Mouse (Mus musculus) left cerebral cortex, adult 8-10 months (tissue): Measurements from ENCODE around the gene Mvb12a. TPM values are rescaled to one million over a fixed set of nuclear protein-coding genes. Genes with fewer than 3 reads are reported as not detected.

ENCODE experiments used
- DNase-seq, 2 experiments: peaks; one replicate each; pipeline ENCODE4 v3.0.0; 2022; ENCODE audit warnings: low spot score in 2 of 2
- total RNA-seq, 4 experiments: library from RNA; stranded (reverse); gene quantifications; 2 replicates each; pipeline ENCODE4 v1.2.4; 2022

Mvb12a gene
- total RNA-seq, 4 experiments from 2014 or later, result 38.0 to 44.2 (median 39.9) TPM

DNA sequence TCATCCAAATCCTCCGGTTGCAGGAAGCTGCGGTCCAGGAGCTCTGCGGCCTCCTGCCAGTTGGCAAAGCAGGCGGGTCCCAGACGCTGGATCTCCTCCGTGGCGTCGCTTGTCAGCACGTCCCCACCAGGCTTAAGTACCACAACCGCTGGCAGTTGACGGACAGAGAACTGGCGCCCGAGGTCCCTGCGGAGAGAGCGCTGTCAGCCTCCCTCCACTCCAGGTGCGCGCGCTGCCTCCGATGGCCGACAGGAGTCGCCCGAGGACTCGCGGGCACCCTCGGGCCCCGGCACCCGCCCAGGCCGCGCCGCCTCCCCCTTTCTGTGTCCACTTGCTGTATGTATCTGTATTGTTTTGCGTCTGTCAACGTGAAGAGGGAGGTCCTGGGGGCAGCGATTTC, 20.0 kb downstream of the Mvb12a start:
- DNase-seq, result peak in 1 of 2 experiments; percentile 65

DNA sequence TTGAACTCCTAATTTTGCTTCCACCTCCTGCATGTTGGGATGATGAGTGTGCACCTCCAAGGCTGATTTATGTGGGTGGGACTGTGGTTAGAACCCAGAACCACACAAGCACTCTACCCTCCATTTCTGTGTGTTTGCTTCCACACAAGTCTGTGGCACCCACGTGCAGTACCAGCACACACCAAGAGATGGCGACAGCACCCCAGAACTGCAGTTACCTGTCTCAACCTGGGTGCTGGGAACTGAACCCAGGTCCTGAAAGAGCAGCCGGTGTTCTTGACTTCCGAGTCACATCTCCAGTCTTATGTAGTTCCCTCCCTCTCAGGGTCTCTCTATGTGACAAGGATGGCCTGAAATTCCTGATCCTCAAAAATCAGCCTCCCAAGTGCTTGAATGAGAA, 21.3 kb downstream of the Mvb12a start:
- DNase-seq, result no peak

DNA sequence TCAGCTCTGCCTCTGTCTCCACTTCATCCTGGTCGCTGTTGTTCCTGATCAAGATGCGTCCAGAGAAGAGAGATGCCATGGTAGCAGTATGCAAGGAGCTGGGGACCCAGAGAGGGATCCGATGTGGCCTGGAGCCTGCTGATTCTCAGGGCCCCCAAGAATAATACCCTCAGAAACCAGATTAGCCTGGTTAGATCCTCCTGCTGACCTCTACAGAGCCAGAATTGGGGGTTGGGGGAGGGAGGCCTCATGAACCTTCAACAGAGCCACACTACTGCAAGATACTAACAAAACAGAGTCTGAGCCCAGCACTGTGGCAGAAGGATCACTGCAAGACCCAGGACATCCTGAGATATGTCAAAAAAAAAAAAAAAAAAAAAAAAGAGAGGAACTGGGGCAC, 23.8 kb downstream of the Mvb12a start, which contains the start of gene Nxnl1:
Gene Nxnl1, minus strand, starts transcription at position 101 of the 400 bp plus-strand sequence.
- no peak for DNase-seq

DNA sequence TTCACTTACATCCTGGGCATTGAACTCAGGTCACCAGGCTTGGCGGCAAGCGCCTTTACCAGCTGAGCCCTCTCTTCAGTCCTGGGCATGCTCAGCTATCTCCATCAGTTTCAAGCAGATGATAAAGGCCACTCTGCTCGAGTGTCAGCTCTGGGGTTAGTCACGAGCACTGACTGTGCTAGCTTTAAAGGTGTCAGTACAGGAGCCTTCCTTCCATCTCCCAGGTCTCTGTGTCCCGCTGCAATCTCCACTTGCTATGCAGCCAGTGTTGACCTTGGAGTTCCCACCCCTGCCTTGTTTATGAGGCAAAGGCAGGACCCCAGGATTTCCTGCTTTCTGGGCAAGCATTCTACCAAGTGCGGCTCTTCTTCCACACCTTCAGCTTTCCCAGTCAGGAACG, 24.9 kb downstream of the Mvb12a start:
- no peak for DNase-seq

DNA sequence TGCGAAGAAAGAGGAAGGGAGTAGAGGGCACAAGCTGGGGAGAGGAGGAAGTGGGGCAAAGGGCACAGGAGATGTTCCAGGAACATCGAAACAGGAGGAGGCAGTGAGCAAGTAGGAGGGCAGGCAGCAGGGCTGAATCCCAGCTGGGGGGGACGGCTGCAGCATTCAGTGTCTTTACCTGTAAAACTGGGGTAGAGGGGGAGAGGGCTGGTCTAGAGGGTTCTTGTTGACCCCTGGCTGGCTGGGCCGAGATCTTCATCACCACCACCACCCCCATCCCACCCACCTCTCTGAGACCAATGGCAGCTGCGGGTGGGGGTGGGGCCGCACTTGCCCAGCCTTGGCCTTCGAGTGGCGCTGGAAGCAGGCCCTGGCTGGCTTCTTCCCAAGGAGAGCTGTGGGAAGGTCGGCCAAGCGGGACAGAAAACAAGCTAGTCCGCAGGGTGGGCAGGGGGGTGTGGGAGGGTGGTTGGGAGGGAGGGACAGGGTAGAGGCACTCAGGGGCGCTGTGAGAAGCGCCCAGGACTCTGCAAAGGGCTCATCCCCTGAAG, 25.7 kb downstream of the Mvb12a start, which contains the start of gene Slc27a1:
Gene Slc27a1, plus strand, starts transcription at position 496 of the 551 bp plus-strand sequence.
- peak in 1 of 2 experiments; percentile 70 for DNase-seq

DNA sequence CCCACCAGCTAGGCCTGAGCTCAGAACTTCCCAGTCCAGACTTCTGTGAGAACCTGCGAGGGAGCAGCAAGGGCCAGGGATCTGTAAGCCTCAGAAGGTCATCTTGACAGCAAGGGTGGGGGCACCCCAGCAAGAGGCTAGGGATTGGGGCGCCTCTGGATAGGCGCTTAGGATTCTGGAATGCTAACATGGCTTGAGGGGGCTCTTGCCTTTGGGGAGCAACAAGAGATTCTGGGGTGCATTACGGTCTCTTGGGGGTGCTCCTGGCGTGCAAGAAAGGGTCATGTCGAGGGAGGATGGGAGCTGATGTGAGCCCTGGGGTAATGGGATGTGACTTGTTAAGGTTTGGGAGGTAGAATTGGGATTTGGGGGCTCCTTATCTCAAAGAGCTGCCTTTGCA, 26.2 kb downstream of the Mvb12a start:
- DNase-seq, result no peak

DNA sequence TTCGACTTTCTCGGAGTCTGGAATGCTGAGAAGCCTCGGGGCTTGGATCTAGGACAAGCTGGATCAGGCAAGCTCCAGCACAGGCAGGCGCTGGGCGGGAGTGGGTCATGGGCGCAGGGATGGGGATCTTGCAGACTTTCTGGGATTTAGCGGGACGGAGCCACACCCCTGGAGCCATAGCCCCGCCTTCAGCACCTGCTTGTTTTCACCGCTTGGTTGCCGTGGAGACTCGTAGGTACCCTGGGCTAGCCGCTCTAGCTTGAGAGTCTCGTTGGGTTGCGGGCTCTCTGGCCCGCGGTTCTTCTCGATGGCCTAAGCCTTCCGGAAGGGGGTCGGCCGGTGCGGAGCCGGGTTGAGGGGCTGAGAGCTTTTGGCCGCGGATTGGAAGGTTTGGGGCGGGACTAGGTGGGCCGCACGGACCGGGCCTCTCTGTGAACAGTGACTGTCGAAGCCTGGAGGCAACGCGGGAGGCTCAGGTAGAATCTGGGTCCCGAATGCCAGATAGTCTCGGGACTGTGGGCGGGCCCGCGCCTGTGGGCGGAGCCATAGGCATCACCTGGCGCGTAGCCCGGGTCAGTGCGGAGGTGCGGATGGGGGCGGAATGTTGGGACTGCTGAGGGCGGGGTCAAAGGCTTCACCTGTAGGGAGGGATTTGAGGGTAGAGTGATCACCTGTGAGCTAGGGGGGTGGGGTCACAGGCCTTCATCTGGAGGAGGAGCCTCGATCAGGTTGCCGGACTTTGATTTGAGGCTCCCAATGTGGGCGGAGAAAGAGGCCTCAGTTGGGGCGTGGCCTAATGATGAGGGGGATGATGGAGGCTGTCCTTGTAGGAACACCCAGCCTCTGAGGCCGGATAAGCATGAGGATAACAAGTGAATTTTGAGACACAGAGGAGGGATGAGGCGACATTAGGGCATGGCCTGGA, 26.9 kb downstream of the Mvb12a start:
- peak; percentile 87 to 93 for DNase-seq

DNA sequence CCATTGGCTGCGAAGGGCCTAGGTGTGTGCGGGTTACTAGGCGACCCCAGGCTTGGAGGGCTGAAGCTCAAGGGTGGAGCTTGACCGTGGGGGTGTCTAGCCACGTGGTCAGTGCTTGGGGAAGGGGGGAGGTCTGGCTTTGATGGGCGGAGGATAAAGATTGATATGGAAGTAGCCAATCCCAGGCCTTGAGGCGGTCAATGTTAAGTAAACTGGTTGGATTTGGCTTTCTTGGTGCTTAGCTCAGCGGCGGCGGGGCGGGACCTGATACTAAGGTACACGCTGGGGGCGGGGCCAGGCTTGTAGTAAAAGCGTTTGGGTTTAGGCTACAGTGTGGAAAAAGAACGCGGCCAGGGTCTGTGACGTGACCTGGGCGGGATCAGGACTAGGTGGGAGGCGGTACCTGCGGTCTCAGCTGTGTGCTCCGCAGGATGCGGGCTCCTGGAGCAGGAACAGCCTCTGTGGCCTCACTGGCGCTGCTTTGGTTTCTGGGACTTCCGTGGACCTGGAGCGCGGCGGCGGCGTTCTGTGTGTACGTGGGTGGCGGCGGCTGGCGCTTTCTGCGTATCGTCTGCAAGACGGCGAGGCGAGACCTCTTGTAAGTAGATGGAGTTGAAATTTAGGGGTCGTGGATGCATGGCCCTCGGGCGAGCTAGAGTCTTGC, 27.7 kb downstream of the Mvb12a start:
- DNase-seq, result peak; percentile 87 to 99

DNA sequence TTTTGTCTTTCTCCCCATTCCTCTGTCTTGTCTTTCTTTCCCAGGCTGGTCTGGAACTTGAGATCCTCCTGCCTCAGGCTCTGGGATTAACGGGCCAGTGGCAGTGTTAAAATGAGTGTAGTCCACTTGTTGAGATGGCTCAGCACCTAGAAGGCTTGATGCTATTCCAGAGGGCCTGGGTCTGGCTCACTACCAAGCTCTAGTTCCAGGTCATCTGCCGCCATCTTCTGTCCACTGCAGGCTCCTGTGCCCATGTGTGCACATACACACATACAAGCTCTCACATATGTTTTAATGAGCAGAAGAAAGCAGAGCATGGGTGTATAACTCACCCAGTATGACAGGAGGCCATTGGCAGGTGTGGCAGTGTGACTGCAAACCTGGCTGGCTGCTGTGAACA, 29.4 kb downstream of the Mvb12a start:
- DNase-seq, result no peak

DNA sequence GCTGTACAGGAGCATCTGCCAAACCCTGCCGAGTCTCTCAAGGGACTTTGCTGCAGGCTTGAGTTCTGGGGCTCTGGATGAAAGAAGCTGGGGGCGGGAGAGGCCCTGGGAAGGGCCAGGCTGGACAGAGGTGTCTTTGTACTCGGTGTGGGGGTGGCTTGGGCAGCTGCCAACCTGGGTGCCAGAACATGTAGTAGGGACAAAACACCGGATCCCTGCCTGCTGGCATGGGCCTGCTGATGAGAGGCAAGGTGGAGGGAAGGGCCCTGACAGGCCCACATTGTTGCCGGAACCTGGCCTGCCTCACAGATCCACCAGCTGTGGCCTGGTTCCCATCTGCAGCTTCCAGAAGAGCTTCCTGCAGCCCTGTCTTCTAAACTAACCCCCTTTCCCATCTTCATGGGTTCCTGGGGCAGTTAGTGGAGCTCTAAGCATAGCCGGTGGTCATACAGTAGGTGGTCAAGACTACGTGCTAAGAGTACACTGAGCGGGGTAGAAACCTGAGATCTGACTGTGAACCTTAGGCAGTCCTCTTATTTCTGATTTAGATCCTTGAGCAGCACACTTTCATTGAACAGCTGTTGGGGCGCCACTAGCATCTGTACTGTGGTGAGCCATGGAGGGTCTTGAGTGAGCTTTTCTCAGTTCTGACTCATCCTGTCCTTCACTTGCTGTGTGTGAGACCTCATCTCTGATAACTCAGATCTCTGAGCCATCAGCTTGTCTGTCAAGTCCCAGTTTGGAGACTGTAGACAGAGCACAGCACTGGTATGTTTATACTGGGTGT, 30.3 kb downstream of the Mvb12a start:
- DNase-seq, result peak; percentile 81 to 93

DNA sequence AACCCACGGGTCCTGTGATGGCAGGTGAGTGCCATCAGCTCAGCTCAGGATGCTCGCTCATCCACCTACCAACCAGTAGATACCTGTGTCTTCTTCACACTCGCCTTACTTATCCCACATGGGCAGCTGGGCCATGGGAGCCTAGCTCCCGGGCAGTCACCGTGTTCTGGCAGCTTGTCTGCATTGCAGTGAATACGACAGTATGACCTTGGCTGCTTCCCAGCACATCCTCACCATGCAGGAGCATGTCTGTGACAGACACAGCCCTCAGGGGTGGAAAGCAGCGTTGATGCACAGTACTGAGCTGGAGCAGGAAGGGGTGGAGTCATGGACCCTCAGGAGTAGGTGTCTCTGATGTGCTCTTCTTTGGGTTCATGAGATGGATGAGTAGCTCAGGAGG, 31.7 kb downstream of the Mvb12a start:
- DNase-seq, result no peak

DNA sequence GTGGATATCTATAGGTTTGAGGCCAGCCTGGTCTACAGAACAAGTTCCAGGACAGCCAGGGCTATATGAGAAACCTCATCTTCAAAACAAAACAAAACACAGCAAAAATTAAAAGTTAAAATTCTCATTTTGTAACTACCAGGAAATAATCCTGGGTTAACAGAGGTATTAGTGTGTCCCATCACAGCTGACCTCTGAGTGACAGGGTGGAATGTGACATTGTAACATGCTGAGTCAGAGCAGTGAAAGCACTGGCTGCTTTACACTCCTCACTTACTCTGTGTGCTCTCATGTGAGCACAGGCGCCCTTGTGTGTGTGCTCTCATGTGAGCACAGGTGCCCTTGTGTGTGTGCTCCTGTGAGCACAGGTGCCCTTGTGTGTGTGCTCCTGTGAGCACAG, 32.3 kb downstream of the Mvb12a start:
- DNase-seq, result no peak

DNA sequence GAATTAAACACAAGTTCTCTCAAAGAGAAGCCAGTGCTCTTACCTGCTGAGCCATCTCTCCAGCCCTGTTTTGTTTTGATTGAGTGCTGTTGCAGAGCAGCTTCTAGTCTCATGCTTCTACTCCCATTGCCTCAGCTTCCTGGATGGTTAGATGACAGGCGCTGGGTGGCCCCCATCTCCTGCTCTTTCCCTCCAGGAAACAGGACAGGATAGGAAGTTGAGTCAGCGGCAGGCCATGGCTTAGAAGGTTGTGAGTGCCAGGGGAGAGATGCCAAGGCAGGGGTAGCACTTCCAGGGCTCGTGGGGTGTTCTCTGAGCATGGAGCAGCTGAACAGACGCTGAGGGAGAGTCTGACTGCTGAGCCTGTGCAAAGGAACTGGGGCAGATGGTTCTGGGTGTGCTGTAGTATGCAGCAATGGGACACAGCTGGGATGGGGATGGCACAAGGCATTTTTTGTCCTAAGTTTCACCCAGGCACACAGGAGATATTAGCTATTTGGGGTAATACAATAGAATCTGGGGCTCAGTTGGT, 35.2 kb downstream of the Mvb12a start:
- DNase-seq, result no peak

DNA sequence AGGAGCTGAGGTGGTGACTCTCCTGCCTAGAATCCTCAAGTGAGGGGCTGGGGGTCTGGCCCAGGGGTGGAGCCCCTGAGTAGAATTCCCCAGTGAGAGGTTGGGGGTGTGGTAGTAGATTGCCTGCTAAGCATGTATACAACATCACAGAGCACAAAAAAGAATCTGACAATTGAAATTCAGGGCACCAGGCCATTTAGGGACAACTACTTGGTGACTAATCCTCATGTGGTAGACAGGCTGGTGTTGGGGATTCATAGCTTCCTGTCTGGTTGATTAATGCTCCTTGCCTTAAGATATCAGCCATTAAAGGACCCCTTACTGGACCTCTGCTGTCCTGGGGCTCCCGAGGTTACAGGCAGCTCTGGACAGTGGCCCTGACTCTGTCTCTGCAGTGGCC, 36.3 kb downstream of the Mvb12a start:
- no peak for DNase-seq

DNA sequence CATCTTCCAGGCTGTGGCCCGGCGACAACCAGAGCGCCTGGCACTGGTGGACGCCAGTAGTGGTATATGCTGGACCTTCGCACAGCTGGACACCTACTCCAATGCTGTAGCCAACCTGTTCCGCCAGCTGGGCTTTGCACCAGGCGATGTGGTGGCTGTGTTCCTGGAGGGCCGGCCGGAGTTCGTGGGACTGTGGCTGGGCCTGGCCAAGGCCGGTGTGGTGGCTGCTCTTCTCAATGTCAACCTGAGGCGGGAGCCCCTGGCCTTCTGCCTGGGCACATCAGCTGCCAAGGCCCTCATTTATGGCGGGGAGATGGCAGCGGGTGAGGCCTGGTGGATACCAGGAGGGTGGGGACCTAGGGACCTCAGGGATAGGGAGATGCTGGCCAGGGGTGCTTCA, 36.8 kb downstream of the Mvb12a start:
- no peak for DNase-seq

DNA sequence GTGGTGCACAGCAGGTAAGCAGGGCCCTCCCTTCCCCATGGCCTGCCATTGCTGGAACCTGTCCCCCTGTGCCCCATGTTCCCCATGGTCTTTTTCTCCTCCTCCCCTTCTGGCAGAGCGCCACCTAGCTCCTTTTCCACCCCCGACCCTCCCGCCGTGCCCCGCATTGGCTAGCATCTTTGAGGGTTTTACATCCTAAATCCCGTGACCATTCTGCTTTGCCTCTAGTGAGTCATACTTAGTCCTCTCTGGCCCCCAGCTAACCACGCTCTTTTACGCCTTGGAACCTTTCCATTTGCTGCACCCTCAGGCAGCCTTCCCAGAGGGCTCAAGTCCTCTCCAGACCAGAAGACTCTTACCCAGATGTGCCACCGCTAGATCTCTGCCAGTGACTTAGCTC, 37.5 kb downstream of the Mvb12a start:
- no peak for DNase-seq

DNA sequence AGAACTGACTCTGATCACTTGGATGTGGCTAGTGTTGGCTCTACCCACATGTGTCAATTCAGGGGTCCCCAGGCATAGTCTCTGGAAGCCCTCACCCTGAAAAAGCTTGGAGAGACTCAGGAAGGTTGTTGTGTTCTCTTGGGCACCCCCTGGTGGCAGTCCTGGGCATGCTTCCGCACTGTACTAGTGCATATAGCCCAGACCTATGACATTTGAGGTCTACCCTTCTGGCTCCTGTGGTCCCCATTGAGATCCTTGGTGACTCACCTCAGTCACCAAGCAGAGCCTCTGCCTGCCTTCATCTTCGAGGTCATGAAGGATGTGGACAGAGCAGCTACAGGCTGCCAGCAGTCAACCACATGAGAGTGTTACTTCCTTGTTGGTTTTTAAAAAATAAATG, 44.2 kb downstream of the Mvb12a start:
- DNase-seq, result no peak

DNA sequence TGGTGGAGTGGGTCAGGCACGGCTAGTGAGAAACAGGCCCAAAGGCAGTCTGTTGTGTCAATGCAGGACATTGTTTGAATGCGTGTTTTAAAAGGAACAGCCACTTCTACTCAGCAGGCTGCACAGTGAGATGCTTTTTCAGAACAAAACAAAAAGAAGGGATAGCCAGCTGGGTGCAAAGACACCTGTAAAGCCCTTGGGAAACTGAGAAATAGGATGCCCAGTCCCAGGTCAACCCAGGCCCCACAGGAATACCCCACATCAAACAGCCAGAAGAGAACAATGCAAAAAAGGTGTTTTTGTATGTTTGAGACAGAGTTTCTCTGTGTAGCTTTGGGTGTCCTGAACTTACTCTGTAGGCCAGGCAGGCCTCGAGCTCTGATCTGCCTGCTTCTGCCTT, 46.0 kb downstream of the Mvb12a start:
- DNase-seq, result no peak

DNA sequence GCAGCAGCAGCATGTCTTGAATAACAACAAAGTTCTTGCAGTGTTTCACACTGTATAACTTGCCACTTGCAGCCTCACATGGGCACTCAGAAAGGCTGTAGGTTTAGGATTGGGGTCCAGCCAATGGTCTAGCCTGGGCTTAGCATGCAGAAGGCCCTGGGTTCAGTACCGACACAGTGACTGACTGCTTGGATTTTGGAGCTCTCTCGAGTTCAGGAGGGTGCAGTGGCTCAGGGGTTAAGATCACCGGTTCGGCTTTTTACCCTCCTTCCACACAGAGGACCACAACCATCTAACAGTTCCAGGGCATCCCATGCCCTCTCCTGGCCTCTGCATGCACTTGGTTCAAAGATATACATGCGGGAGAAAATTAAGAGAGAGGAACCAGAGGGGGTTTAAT, 48.3 kb downstream of the Mvb12a start:
- DNase-seq, result no peak

DNA sequence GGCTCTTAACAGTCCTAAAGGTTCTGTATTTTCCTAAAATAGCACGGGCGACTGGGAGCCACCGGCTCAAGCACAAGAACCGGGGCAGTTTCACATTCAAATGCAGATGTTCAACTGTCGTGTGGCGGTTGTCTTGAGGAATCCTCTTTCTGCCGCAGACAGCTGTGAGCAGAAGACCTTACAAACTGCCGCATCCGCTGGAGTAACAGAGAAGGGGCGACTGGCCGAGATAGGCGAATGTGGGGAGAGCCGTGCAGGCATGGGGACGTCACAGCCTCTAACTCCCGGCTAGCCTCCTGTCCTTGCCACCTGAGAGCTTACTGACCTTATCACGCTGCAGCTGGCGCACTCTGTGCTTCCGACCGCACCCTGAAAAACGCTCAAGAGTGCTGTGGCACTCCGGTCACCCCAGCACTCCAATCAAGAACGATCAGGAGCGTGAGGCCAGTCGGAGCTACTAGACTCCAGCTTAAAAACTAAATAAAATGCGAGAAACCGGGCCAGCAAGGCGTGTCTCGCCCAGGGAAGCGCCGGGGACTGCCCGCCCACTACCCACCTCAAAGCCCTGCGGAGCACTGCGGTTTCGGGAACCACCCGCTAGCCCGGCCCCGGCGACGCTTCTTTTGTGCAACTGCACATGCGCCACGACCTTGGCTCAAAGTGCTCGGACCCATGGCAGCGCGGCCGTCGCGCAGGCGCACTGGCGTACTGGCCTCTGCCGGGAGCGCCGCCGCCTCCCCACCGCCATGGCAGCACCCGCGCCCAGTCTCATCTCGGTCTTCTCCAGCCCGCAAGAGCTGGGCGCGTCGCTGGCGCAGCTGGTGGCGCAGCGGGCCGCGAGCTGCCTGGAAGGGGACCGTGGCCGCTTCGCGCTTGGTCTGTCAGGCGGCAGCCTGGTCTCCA, 49.0 kb downstream of the Mvb12a start, which contains the start of gene Pgls:
Gene Pgls, plus strand, starts transcription at position 706 of the 903 bp plus-strand sequence.
- peak; percentile 95 to 96 for DNase-seq
